Mouse (Mus musculus) kidney, embryonic 16.5 days (tissue): Measurements from ENCODE around the gene Selplg. TPM values are rescaled to one million over a fixed set of nuclear protein-coding genes. Genes with fewer than 3 reads are reported as not detected.
A peak's percentile ranks its signal among the peaks of the same experiment; 100 is the strongest.

Experiments
- ATAC-seq: fragments of 200-750 bp; cut with Nextera tagmentation; 2 replicates; pipeline ENCODE4 v1.8.0; 2017; ENCODE audit warnings: moderate TSS enrichment; ENCODE audit not compliant: low FRiP score, low TSS enrichment
- H3K27ac ChIP-seq: fragments of 300-500 bp; sonication (generic); 2 replicates; pipeline ENCODE4 v1.5.1; 2014; ENCODE audit warnings: low read length
- H3K27me3 ChIP-seq: fragments of 300-500 bp; sonication (generic); 2 replicates; pipeline ENCODE4 v1.6.1; 2014; ENCODE audit warnings: low read length, control low read depth, mixed read lengths; ENCODE audit not compliant: insufficient read depth
- H3K36me3 ChIP-seq: fragments of 300-500 bp; sonication (generic); 2 replicates; pipeline ENCODE4 v1.6.1; 2014; ENCODE audit warnings: low read length, control low read depth, mixed read lengths; ENCODE audit not compliant: insufficient read depth
- H3K4me1 ChIP-seq: fragments of 300-500 bp; sonication (generic); 2 replicates; pipeline ENCODE4 v1.6.1; 2014; ENCODE audit warnings: low read length, control low read depth, mixed read lengths; ENCODE audit not compliant: insufficient read depth
- H3K4me2 ChIP-seq: fragments of 300-500 bp; sonication (generic); replicated peaks from 2 replicates; pipeline ENCODE4 v1.6.1; 2014; ENCODE audit warnings: low read depth, low read length
- H3K4me3 ChIP-seq: fragments of 300-500 bp; sonication (generic); 2 replicates; pipeline ENCODE4 v1.5.1; 2014; ENCODE audit warnings: mild to moderate bottlenecking, low read length
- H3K9ac ChIP-seq: fragments of 300-500 bp; sonication (generic); replicated peaks from 2 replicates; pipeline ENCODE4 v1.6.1; 2014; ENCODE audit warnings: low read length
- H3K9me3 ChIP-seq: fragments of 300-500 bp; sonication (generic); 2 replicates; pipeline ENCODE4 v1.6.1; 2016; ENCODE audit warnings: low read length, control low read depth
- WGBS: fragments of 180-500 bp; shearing (Covaris S2); extraction: QIAGEN DNeasy Blood & Tissue Kit; methylation state at CpG from one replicate; pipeline ENCODE4 v1.1.7; 2014; 5-methylcytosine and 5-hydroxymethylcytosine counted together
- polyA plus RNA-seq: library from polyadenylated mRNA; unstranded; fragments of >200 nt; fragmentation: Nextera tagmentation; extraction: Ambion mirVana; gene quantifications from 2 replicates; pipeline ENCODE4 v1.2.1, GENCODE M21; 2015

Gene Selplg
- polyA plus RNA-seq, 1 experiment from 2014 or later: 2.4 TPM

GRCm38 (mm10) chr5:113771213-113772162, 61.0 kb downstream of the Selplg start:
- peaks cover 24% of the 10 kb centered on the region for H3K4me1 ChIP-seq
- peak overlapping the region; percentile 99 for H3K4me3 ChIP-seq
- H3K9ac ChIP-seq: peak overlapping the region; percentile 96
- H3K9me3 ChIP-seq: no peaks in the 10 kb centered on the region
- H3K4me2 ChIP-seq: peak overlapping the region; percentile 86
- under 1% methylated on average over 71 of the region's 97 CpGs for WGBS
- peaks cover 29% of the 10 kb centered on the region for H3K36me3 ChIP-seq
- peak; percentile 80 for ATAC-seq
- no peaks in the 10 kb centered on the region for H3K27me3 ChIP-seq
- H3K27ac ChIP-seq: peak overlapping the region; percentile 97

DNA sequence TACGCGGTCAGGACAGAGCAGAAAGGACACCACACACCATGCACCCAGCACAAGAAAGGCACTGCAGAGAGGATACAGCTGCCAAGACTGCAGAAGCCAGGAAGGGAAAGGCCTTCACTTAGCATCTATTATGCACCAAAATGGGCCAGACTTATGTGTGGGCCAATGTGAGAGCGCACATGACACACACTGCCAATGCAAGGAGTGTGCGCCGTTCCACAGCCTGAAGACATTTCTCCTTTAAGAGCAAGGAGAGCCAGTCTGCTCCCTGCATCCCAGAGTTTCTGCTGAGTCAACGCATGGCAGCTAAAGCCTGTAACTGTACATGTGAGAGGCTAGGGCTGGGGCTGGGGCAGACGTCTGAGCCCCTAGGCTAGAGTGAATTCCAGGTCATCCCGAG, 63.6 kb downstream of the Selplg start:
- Histone ChIP-seq H3K36me3 (peaks cover 24% of the 10 kb centered on the region), H3K4me1 (peaks cover 21% of the 10 kb centered on the region), H3K9ac (no peak overlapping the region), H3K27me3 (no peaks in the 10 kb centered on the region), H3K27ac (no peak overlapping the region), H3K4me2 (no peak overlapping the region), H3K9me3 (no peaks in the 10 kb centered on the region), H3K4me3 (no peak overlapping the region)
- 89% methylated on average over 8 of the region's 8 CpGs for WGBS
- ATAC-seq: no peak

Other genes with a start within 250 kb of the Selplg start
- 4.4 and 6.5 TPM in 2 replicates for gene Cmklr1, start 182.2 kb downstream of the Selplg start, polyA plus RNA-seq
- not detected in 2 replicates for gene 1700069L16Rik, start 107.9 kb downstream of the Selplg start, polyA plus RNA-seq
- 6.1 and 7.0 TPM in 2 replicates for gene Ficd, start 96.8 kb downstream of the Selplg start, polyA plus RNA-seq
- 54.8 and 62.4 TPM in 2 replicates for gene Sart3, start 60.1 kb downstream of the Selplg start, polyA plus RNA-seq
- gene Iscu, start 59.9 kb downstream of the Selplg start, polyA plus RNA-seq: 107 and 110 TPM in 2 replicates
- 46.1 and 51.7 TPM in 2 replicates for gene Tmem119, start 32.1 kb downstream of the Selplg start, polyA plus RNA-seq
- gene Coro1c, start 76.1 kb upstream of the Selplg start, polyA plus RNA-seq: 122 and 126 TPM in 2 replicates
- gene Ssh1, start 161.2 kb upstream of the Selplg start, polyA plus RNA-seq: 15.0 and 16.7 TPM in 2 replicates
- gene Dao, start 171.1 kb upstream of the Selplg start, polyA plus RNA-seq: 20.4 and 22.5 TPM in 2 replicates
- 12.0 and 14.0 TPM in 2 replicates for gene Usp30, start 232.8 kb upstream of the Selplg start, polyA plus RNA-seq